Mouse (Mus musculus) MEL-GATA-1-ER (cell line): Measurements from ENCODE around the gene Gm10073.
"Not testable (repeated sequence)": the region's sequence is repeated elsewhere in the genome, so short reads cannot be mapped to it uniquely, and the experiment has no call there.

Experiments
- DNase-seq: peaks from one replicate; pipeline ENCODE4 v3.0.0-alpha.2; 2012; ENCODE audit warnings: low read depth; ENCODE audit errors: extremely low read depth

Gm10073 gene

GRCm38 (mm10) chr8:106599265-106599979, 26.2 kb upstream of the Gm10073 start:
- no peak for DNase-seq

DNA sequence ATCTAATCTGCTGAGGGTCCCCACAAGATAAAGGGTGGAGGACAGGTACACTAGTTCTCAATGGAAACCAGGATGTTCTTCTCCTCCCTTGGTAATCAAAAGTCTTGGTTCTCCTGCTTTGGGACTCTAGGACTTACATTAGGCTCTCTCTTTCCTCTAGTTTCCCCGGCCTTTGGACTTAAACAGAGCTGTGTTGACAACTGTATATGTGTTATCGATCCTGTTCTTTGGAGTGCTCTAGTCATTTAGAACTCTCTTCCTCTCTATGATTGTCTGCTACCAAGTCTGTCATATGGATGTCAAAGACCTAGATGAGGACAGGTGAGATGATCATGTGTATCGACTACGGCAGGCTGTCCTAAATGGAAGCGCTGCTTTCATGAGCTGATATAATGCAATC, 23.8 kb upstream of the Gm10073 start:
- no peak for DNase-seq

DNA sequence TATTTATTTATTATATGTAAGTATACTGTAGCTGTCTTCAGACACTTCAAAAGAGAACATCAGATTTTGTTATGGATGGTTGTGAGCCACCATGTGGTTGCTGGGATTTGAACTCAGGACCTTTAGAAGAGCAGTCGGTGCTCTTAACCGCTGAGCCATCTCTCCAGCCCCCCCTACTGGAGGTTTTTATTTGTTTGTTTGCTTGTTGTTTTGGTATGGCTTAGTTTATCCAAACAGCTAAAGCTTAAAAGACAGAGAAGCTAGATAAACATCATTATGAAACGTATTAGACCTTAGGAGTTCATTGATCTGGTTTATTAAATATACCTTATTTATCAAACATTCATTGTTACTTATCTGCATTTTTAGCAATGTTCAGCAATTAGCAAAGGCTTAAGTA, 22.4 kb upstream of the Gm10073 start:
- not testable (repeated sequence) for DNase-seq

DNA sequence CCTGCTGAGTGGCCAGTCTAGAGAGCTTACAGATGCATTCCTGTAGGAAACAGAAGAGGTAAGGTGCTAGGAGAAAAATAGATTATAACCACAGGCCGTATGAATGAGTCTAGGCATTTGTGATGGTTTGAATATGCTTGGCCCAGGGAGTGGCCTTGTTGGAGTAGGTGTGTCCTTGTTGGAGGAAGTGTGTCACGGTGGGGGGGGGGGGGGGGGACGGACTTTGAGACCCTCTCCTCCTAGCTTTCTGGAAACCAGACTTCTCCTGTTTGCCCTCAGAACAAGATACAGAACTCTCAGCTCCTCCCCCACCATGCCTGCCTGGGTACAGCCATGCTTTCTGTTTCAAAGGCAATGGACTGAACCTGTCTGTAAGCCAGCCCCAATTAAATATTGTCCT, 19.2 kb upstream of the Gm10073 start:
- DNase-seq, result no peak

DNA sequence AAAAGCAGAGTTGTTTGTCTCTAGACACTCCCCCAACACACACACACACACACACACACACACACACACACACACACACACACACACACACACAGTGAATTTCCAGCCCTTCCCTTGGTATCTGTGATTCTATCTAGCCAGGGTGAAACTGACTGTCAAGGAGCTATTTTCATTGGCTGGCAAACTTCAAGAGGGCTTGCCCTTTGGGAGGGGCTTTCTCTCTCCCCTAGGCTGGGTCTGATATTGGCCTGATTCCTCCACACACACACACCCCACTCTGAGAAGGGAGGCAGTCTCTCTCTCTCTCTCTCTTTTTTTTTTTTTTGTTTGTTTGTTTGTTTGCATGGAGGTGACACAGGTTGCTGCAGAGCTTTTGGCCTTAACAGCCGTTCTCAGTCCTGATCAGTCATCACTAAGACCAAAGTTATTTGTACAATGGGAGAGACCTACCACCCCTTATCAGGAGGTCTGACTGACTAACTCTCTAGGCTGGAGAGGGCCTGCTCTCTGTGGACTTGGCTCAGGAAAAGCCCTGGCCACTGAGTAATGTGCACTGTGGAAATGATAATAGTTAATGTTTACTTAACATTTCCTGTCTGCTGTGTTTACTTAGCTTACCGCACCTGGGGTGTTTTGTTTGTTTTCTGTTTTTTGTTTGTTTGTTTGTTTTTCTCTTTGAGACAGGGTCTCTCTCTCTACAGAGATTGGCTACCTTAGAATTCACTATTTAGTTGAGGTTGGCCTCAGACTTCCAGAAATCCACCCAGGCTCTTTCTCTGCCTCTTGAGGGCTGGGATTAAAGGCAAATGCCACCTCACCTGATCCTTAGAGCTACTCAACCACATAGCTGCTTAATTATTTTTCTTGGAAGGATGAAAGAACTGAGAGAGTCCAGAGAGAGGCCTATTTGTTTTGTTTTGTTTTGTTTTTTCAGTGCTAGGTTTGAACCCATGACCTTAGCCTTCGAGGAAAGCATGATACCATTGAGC, 15.5 kb upstream of the Gm10073 start:
- no peak for DNase-seq

GRCm38 (mm10) chr8:106586896-106587295, 13.6 kb upstream of the Gm10073 start:
- no peak for DNase-seq

DNA sequence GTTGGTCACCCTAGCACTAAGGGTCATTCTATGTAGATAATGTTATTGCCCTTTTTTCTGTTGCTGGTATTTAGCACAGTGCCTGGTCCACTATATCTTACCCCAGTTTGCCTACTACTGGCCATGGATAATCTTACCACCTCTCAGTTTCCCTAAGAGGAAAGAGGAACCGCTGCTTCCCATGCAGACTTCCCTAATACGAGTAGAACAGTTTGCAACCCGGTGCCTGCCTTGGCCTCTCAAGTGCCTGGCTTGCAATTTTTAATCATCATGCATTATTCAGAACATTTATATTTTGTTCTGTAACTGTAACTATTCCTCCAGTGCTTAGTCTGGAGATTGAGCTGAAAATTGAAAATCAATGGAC, 12.4 kb upstream of the Gm10073 start:
- no peak for DNase-seq

DNA sequence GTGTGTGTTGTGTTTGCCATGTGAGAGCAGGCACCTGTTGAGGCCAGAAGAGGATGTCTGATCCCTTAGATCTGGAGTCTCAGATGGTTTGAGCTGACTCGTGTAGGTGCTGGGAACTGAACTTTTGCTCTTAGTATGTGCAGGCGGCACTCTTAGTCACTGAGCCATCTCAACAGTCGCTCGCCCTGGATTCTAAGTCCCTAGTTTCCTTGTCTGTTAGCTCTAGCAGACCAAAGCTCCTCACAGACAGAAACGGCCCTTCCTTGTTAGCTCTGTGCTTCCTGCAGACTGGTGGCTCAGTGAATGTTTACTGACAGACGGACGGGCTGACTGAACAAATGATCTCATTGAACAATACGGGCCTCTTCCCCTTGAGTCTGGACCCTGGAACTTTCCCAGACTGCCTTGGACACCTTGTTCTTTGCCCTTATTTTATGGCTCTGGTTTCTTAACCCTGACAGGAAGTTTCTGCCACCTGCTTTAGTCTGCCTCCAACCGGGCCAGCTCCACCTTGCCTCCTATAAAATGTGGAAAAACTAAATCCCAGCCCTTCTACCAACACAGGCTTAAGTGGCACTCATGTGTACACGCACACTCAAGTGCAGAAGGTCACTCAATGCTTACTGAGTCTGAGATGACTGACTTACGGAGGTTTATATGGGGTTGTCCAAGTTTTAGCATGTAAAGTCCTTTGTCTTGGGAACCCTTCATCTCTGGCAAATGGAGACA, 11.8 kb upstream of the Gm10073 start:
- no peak for DNase-seq

DNA sequence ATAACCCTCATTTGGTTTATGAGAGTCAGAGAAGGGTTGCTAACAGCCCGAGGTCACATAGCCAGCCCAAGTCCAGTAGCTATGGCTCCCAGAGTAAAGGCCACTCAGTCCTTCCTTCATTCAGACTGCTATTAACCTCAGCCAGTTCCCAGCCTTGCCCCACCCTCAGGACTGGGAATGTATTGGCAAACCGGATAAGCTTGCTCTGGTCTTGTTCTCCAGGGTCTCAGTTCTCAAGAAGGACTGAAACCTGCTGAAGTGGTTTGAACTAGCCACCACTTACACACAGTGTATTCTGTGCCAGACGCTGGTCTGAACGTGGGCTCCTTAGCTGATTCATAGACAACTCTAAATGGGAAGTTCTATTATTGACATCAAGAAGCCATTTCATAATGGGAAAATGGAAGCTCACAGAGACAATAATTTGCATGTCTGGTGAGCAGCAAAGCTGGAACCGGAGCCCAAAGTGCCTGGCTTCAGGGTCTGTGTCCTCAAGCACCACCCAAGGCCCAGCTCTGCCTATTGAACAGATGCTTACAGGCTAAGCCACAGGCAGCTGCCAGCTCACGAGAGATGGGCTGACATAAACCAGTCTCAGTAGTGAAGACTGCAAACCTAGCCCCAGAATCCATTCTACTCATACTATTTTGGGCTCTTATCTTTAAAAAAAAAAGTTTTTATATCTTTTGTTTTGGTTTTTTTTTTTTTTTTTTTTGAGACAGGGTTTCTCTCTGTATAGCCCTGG, 8.3 kb upstream of the Gm10073 start:
- DNase-seq, result no peak

DNA sequence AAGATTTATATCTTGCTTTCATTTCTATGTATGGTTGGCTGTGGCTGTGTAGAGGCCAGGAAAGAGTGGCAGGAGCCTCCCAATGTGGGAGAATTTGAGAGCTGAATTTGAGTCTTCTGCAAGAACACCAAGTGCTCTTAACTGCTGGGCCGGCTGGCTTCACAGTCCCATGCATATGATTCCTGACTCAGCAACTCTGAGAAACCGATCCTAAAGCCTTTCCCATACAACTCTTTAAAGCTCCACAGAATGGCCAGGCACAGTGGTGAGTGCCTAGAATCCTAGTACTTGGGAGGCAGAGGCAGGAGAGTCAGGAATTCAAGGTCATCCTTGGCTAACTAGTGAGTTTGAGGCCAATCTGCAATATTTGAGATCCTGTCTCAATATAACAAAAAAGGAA, 6.2 kb upstream of the Gm10073 start:
- DNase-seq, result no peak

DNA sequence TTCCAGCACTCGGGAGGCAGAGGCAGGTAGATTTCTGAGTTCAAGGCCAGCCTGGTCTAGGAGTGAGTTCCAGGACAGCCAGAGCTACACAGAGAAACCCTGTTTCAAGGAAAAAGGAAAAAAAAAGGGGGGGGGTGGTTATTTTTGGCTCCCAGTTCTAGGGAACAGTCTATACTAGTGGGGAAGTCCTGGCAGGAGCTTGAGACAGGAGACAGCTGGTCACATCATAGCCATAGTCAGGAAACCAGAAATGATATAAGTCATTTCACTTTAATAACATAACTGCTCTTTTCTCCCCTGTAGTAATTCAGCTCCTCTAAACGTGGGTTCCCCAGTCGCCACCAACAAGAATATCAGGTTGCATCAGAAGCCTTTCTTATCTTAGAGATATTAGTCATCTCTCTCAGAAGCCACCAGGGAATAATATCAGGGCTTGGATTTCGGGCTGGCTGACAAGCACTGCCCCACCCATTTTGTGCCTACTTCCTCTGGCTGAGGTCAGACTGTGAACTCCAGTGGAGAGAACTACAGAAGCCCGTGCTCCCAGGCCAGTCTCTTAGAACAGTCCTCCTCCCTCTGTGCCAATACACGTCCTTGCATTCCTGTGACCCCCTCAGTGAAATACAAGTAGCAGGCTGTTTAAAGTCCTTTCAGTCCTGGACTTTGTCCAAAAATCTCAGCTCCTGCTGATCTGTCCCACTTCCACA, 3.7 kb upstream of the Gm10073 start:
- DNase-seq, result no peak

DNA sequence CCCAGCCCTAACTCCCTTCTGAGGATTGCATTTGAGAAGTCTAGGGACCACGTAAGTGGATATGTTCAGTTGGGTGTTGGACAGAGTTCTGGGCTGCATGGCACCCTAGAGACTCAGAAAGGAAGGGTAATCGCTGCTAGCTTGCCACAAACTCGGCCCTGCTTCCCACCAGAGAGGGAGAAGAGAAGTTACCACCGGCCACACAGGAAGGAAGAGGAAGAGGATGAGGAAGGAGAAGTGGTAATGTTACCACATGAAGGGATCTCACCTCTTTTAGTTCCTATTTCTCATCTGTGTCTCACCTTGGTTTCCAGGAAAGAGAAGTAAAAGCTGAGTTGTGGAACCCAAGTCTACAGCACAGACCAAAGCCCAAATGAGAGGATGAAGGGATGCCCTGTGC, 1.0 kb upstream of the Gm10073 start:
- no peak for DNase-seq

- DNase-seq, result not testable (repeated sequence)
These were observed 1.1 kb downstream of the Gm10073 start for GRCm38 (mm10) chr8:106572175-106572574.

GRCm38 (mm10) chr8:106571551-106572172, 1.6 kb downstream of the Gm10073 start:
- no peak for DNase-seq

DNA sequence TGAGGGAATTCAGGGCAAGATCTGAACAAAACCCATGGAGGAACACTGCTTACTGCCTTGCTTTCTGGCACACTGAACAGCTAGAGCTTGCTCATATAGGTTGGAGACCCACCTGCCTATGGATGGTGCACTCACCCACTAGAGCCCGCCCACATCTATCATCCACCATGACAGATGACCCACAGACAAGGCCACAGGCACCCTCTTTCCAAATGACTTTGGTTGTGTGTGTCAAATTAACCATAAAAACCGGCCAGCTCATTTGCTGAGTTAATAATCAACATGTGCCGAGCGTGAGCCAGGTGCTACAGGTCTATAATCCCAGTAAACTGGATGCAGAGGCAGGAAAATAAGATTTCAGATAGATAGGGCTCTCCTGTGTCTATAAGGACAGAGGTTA, 2.9 kb downstream of the Gm10073 start:
- no peak for DNase-seq

GRCm38 (mm10) chr8:106569006-106569405, 4.3 kb downstream of the Gm10073 start:
- DNase-seq, result no peak

- DNase-seq, result no peak
These were observed 9.5 kb downstream of the Gm10073 start for GRCm38 (mm10) chr8:106563691-106564182.

DNA sequence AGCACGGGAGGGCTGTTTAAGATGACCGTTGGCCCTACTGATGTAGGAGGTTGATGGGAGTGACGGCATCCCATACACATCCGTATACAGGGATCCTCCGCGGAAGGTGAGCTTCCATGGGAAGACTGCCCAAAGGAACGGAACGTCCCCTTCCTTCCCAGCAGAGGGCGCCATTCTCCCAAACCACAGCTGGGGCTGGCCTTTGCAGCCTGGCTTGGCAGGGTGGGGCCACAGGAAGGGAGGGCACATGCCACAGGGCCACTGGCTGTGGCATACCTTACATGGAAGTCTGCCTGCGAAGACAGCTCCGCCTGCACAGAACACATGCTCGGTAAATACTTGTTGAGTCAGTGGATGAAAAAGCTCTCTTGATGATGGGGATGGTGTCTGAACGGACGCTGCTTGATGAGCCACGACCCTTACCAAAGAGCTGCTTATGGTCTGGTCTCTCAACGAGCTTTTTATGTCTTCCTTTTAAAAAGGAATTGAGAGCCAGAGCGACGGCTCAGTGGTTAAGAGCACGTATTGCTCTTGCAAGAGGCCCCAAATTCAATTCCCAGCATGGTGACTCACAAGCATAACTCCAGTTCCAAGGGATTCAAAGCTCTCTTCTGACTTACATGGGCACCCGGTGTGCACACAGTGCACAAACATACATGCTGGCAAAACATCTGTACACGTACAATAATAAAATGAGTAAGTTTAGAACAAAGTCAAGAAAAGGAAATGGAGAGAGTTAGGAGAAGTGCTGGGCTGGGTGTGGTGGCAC, 12.0 kb downstream of the Gm10073 start:
- DNase-seq, result no peak

- DNase-seq, result no peak
These were observed 13.4 kb downstream of the Gm10073 start for GRCm38 (mm10) chr8:106559844-106560243.
